Mouse (Mus musculus) bone marrow macrophage, adult 2 months (primary cell): ENCODE data around the gene Ice2.

Source experiments
- CTCF ChIP-seq: IDR thresholded peaks from 2 replicates; pipeline ENCODE4 v1.5.1; 2012; ENCODE audit warnings: low read depth, mild to moderate bottlenecking, low read length, moderate library complexity
- POLR2A ChIP-seq: IDR thresholded peaks from 2 replicates; pipeline ENCODE4 v1.6.1; 2012; ENCODE audit warnings: mild to moderate bottlenecking, low read depth, low read length, borderline replicate concordance

- TF ChIP-seq CTCF, result no peak; the same call in 1 of the 2 replicates
- TF ChIP-seq POLR2A, result no peak
Observed at GRCm38 (mm10) chr9:69453901-69454666, 56.4 kb downstream of the Ice2 start.
